Mouse (Mus musculus): ENCODE results near the gene Naa38.
A peak's percentile ranks its signal among the peaks of the same experiment; 100 is the strongest.

Naa38 gene

GRCm38 (mm10) chr11:69373223-69373965, 21.9 kb upstream of the Naa38 start:
- DNase-seq: no peak

- DNase-seq: no peak
Observed at GRCm38 (mm10) chr11:69375646-69376045, 19.6 kb upstream of the Naa38 start.

- DNase-seq: no peak
Observed at GRCm38 (mm10) chr11:69377766-69378165, 17.5 kb upstream of the Naa38 start.

- DNase-seq: no peak
Observed at GRCm38 (mm10) chr11:69379600-69379999, 15.7 kb upstream of the Naa38 start.

GRCm38 (mm10) chr11:69381356-69381755, 13.9 kb upstream of the Naa38 start:
- DNase-seq: no peak

GRCm38 (mm10) chr11:69382478-69383105, 12.7 kb upstream of the Naa38 start:
- no peak for DNase-seq

- DNase-seq: no peak
Observed at GRCm38 (mm10) chr11:69384979-69385378, 10.3 kb upstream of the Naa38 start.

GRCm38 (mm10) chr11:69386758-69387157, 8.5 kb upstream of the Naa38 start:
- DNase-seq: no peak

GRCm38 (mm10) chr11:69388680-69389079, 6.6 kb upstream of the Naa38 start:
- DNase-seq: no peak

GRCm38 (mm10) chr11:69389531-69390399, 5.5 kb upstream of the Naa38 start:
- peak; percentile 70 for DNase-seq

GRCm38 (mm10) chr11:69390400-69391034, 4.8 kb upstream of the Naa38 start:
- peak; percentile 61 for DNase-seq

GRCm38 (mm10) chr11:69394591-69395167, 608 bp upstream of the Naa38 start:
- peak; percentile 6 for DNase-seq

GRCm38 (mm10) chr11:69395634-69396373, 517 bp downstream of the Naa38 start:
- DNase-seq: peak; percentile 87

GRCm38 (mm10) chr11:69396772-69397171, 1.5 kb downstream of the Naa38 start:
- DNase-seq: peak; percentile 22

GRCm38 (mm10) chr11:69397581-69398057, 2.3 kb downstream of the Naa38 start:
- peak; percentile 40 for DNase-seq

GRCm38 (mm10) chr11:69398059-69398458, 2.8 kb downstream of the Naa38 start, which contains the start of gene Tmem88:
Tmem88 (minus strand) TSS chr11:69398234.
- no peak for DNase-seq

- DNase-seq: no peak
Observed at GRCm38 (mm10) chr11:69398486-69399200, 3.4 kb downstream of the Naa38 start.

- no peak for DNase-seq
Observed at GRCm38 (mm10) chr11:69399201-69400082, 4.2 kb downstream of the Naa38 start.

GRCm38 (mm10) chr11:69400083-69400850, 5.0 kb downstream of the Naa38 start:
- DNase-seq: no peak
